Mouse (Mus musculus) forebrain, embryonic 16.5 days (tissue): ENCODE results near the gene Cnga1. TPM values are rescaled to one million over a fixed set of nuclear protein-coding genes. Genes with fewer than 3 reads are reported as not detected.
A peak's percentile ranks its signal among the peaks of the same experiment; 100 is the strongest.
"Not testable (repeated sequence)": the region's sequence is repeated elsewhere in the genome, so short reads cannot be mapped to it uniquely, and the experiment has no call there.

ENCODE experiments used
- ATAC-seq: fragments of 200-750 bp; cut with Nextera tagmentation; 2 replicates; pipeline ENCODE4 v1.8.0; 2017; ENCODE audit warnings: mild to moderate bottlenecking, moderate library complexity
- H3K27ac ChIP-seq: fragments of 300-500 bp; sonication (generic); 2 replicates; pipeline ENCODE4 v1.5.1; 2014; ENCODE audit warnings: low read length, control low read depth
- H3K27me3 ChIP-seq: fragments of 300-500 bp; sonication (generic); replicated peaks from 2 replicates; pipeline ENCODE4 v1.6.1; 2014; ENCODE audit warnings: low read length; ENCODE audit not compliant: control insufficient read depth, insufficient read depth
- H3K36me3 ChIP-seq: fragments of 300-500 bp; sonication (generic); 2 replicates; pipeline ENCODE4 v1.6.1; 2014; ENCODE audit not compliant: control insufficient read depth, insufficient read depth
- H3K4me1 ChIP-seq: fragments of 300-500 bp; sonication (generic); replicated peaks from 2 replicates; pipeline ENCODE4 v1.6.1; 2014; ENCODE audit warnings: low read length; ENCODE audit not compliant: control insufficient read depth, insufficient read depth
- H3K4me2 ChIP-seq: fragments of 300-500 bp; sonication (generic); 2 replicates; pipeline ENCODE4 v1.6.1; 2014; ENCODE audit warnings: mild to moderate bottlenecking, low read length, control low read depth
- H3K4me3 ChIP-seq: fragments of 300-500 bp; sonication (generic); replicated peaks from 2 replicates; pipeline ENCODE4 v1.5.1; 2014; ENCODE audit warnings: mild to moderate bottlenecking, low read length, control low read depth
- H3K9ac ChIP-seq: fragments of 300-500 bp; sonication (generic); replicated peaks from 2 replicates; pipeline ENCODE4 v1.6.1; 2014; ENCODE audit warnings: low read depth, low read length, control low read depth
- H3K9me3 ChIP-seq: fragments of 300-500 bp; sonication (generic); 2 replicates; pipeline ENCODE4 v1.6.1; 2016; ENCODE audit warnings: low read length; ENCODE audit not compliant: control insufficient read depth
- WGBS: fragments of 180-500 bp; shearing (Covaris S2); extraction: QIAGEN DNeasy Blood & Tissue Kit; methylation state at CpG from one replicate; pipeline ENCODE4 v1.1.7; 2014; 5-methylcytosine and 5-hydroxymethylcytosine counted together
- polyA plus RNA-seq: library from polyadenylated mRNA; unstranded; fragments of >200 nt; fragmentation: Nextera tagmentation; extraction: Ambion mirVana; gene quantifications from 2 replicates; pipeline ENCODE4 v1.2.1, GENCODE M21; 2015

Cnga1 gene
- polyA plus RNA-seq, 1 experiment from 2014 or later = not detected

GRCm38 (mm10) chr5:72565621-72566020, 78.5 kb downstream of the Cnga1 start:
- Histone ChIP-seq H3K4me3 (no peak overlapping the region), H3K4me2 (no peak overlapping the region), H3K27ac (no peak overlapping the region), H3K9ac (no peak overlapping the region), H3K27me3 (no peaks in the 10 kb centered on the region), H3K36me3 (no peaks in the 10 kb centered on the region), H3K9me3 (peaks cover 2% of the 10 kb centered on the region; the same call in 1 of the 2 replicates), H3K4me1 (no peaks in the 10 kb centered on the region)
- 90% methylated on average over 5 of the region's 5 CpGs for WGBS
- ATAC-seq = no peak

- not testable (repeated sequence) for H3K9me3 ChIP-seq, H3K4me2 ChIP-seq, ATAC-seq
These were observed 80.9 kb downstream of the Cnga1 start for GRCm38 (mm10) chr5:72563183-72563582.

GRCm38 (mm10) chr5:72560976-72561628, 83.0 kb downstream of the Cnga1 start:
- Histone ChIP-seq H3K27me3 (no peaks in the 10 kb centered on the region), H3K27ac (no peak overlapping the region), H3K4me1 (peaks cover 8% of the 10 kb centered on the region), H3K9me3 (no peaks in the 10 kb centered on the region), H3K4me3 (no peak overlapping the region), H3K9ac (no peak overlapping the region), H3K36me3 (no peaks in the 10 kb centered on the region), H3K4me2 (no peak overlapping the region)
- ATAC-seq = no peak
- 87% methylated on average over 3 of the region's 3 CpGs for WGBS

More at GRCm38 (mm10) chr5:72563183-72563582, 80.9 kb downstream of the Cnga1 start:
- H3K4me1 ChIP-seq, H3K27me3 ChIP-seq, H3K4me3 ChIP-seq, H3K36me3 ChIP-seq, H3K9ac ChIP-seq, H3K27ac ChIP-seq: not testable (repeated sequence)
- WGBS = 96% methylated on average over 2 of the region's 2 CpGs

- Histone ChIP-seq H3K4me3 (peak within 1 kb of the TSS; percentile 62), H3K4me1 (peaks cover 8% of the 10 kb centered on the region), H3K27me3 (no peaks in the 10 kb centered on the region), H3K9ac (peak within 1 kb of the TSS; percentile 88), H3K4me2 (peak within 1 kb of the TSS; percentile 85), H3K36me3 (peaks cover 3% of the 10 kb centered on the region; the same call in 1 of the 2 replicates), H3K27ac (peak within 1 kb of the TSS; percentile 58), H3K9me3 (no peaks in the 10 kb centered on the region)
- peak; percentile 97 for ATAC-seq
- under 1% methylated on average over 41 of the region's 42 CpGs for WGBS
These were observed 84.5 kb downstream of the Cnga1 start, which contains the start of gene Nfxl1 for GRCm38 (mm10) chr5:72559544-72560049. TSS of gene Nfxl1 (minus strand) at chr5:72559684.

- ATAC-seq = peak; percentile 65
- Histone ChIP-seq H3K36me3 (peaks cover 3% of the 10 kb centered on the region; the same call in 1 of the 2 replicates), H3K9me3 (no peaks in the 10 kb centered on the region), H3K9ac (peak overlapping the region; percentile 88), H3K4me1 (peaks cover 8% of the 10 kb centered on the region), H3K4me3 (peak overlapping the region; percentile 62), H3K4me2 (peak overlapping the region; percentile 85), H3K27me3 (no peaks in the 10 kb centered on the region), H3K27ac (peak overlapping the region; percentile 58)
- WGBS = under 1% methylated on average over 57 of the region's 57 CpGs
These were observed 85.2 kb downstream of the Cnga1 start for GRCm38 (mm10) chr5:72558716-72559526.

GRCm38 (mm10) chr5:72556245-72556644, 87.8 kb downstream of the Cnga1 start:
- H3K9me3 ChIP-seq = no peaks in the 10 kb centered on the region
- no peak overlapping the region for H3K4me3 ChIP-seq
- H3K4me2 ChIP-seq = no peak overlapping the region
- WGBS = 88% methylated on average over 3 of the region's 3 CpGs
- peaks cover 3% of the 10 kb centered on the region; the same call in 1 of the 2 replicates for H3K36me3 ChIP-seq
- no peak overlapping the region for H3K27ac ChIP-seq
- H3K9ac ChIP-seq = no peak overlapping the region
- no peak for ATAC-seq
- H3K27me3 ChIP-seq = no peaks in the 10 kb centered on the region
- peaks cover 8% of the 10 kb centered on the region for H3K4me1 ChIP-seq

Other genes starting within 250 kb of the Cnga1 start
- gene Corin, start 139.8 kb downstream of the Cnga1 start, polyA plus RNA-seq = 0.11 and 0.16 TPM in 2 replicates
- gene Nfxl1, start 84.6 kb downstream of the Cnga1 start, polyA plus RNA-seq = 14.5 and 15.4 TPM in 2 replicates
- 1.1 and 1.9 TPM in 2 replicates for gene Zar1, start 63.0 kb downstream of the Cnga1 start, polyA plus RNA-seq
- gene Gm5868, start 56.7 kb downstream of the Cnga1 start, polyA plus RNA-seq = 1.2 and 3.3 TPM in 2 replicates
- gene Nipal1, start 3.5 kb upstream of the Cnga1 start, polyA plus RNA-seq = 0.20 TPM in 1 of 2 replicates, not detected in the other
- 0.13 TPM in 1 of 2 replicates, not detected in the other for gene Txk, start 108.5 kb upstream of the Cnga1 start, polyA plus RNA-seq
- 2.9 and 4.9 TPM in 2 replicates for gene Tec, start 224.2 kb upstream of the Cnga1 start, polyA plus RNA-seq